ENCODE assay signal across 12 mouse cellular contexts in genomic region chr6:38771061-38771667, GRCm38 (mm10).
DNase-seq lines count a peak whose midpoint lies in the region; ATAC-seq and TF ChIP-seq lines count a peak whose summit lies in the region.
"Had no signal": no experiment of that assay in that cellular context is flagged by ENCODE, and none has a peak within 500 bp of the region (broad histone marks: within the 10 kb centered on the region; RNA-seq: fewer than 3 reads in every experiment).

No protein-coding gene starts in this region.

- no peak for DNase-seq in kidney, adult 11 months
- peak; percentile 39 for DNase-seq in adipocyte (ENCODE audit: low spot score)
- DNase-seq in lung, postnatal 14 days = peak; percentile 31
- DNase-seq in cerebellum, adult 9-10 months = no peak
- no peak for DNase-seq in adrenal gland, adult 8-10 months
- DNase-seq: adrenal gland, adult 2 months; cerebellum, adult 11 months had no signal

- TF ChIP-seq POLR2A in embryonic fibroblast, embryonic 13.5 days (IDR thresholded peaks at IDR 0.05; ENCODE audit: low read depth, low read length) = no peak

- H3K9me3 ChIP-seq in kidney, embryonic 15.5 days (replicated peaks) = no peaks in the 10 kb centered on the region
- H3K9me3 ChIP-seq in midbrain, embryonic 13.5 days = no peaks in the 10 kb centered on the region

- peak overlapping the region; percentile 24 for H3K27ac ChIP-seq in kidney, embryonic 15.5 days
- 0 out of 2 replicates have a peak overlapping the region, but pooled peaks have one; percentile 30 for H3K27ac ChIP-seq in embryonic fibroblast, embryonic 13.5 days (ENCODE audit: insufficient read depth, low read length)
- no peak overlapping the region for H3K27ac ChIP-seq in midbrain, embryonic 13.5 days

- ATAC-seq in kidney, embryonic 15.5 days (replicated peaks; ENCODE audit: low FRiP score) = no peak; the same call in 1 of the 2 replicates
- ATAC-seq in midbrain, embryonic 13.5 days = no peak
- ATAC-seq: forebrain, embryonic 14.5 days had no signal

- peaks cover 10% of the 10 kb centered on the region for H3K36me3 ChIP-seq in kidney, embryonic 15.5 days
- peaks cover 15% of the 10 kb centered on the region; the same call in 1 of the 2 replicates for H3K36me3 ChIP-seq in midbrain, embryonic 13.5 days

- H3K4me2 ChIP-seq in kidney, embryonic 15.5 days = no peak overlapping the region
- H3K4me2 ChIP-seq in midbrain, embryonic 13.5 days (replicated peaks) = no peak overlapping the region

- H3K27me3 ChIP-seq in kidney, embryonic 15.5 days = no peaks in the 10 kb centered on the region
- H3K27me3 ChIP-seq in midbrain, embryonic 13.5 days = no peaks in the 10 kb centered on the region

- no peak overlapping the region for H3K4me3 ChIP-seq in kidney, embryonic 15.5 days (replicated peaks)
- no peak overlapping the region for H3K4me3 ChIP-seq in embryonic fibroblast, embryonic 13.5 days (ENCODE audit: insufficient read depth, low read length)
- H3K4me3 ChIP-seq in midbrain, embryonic 13.5 days (replicated peaks) = no peak overlapping the region
- H3K4me3 ChIP-seq: myocyte had no signal

- no peak for TF ChIP-seq CTCF in embryonic fibroblast, embryonic 13.5 days (IDR thresholded peaks at IDR 0.05; ENCODE audit: borderline replicate concordance, insufficient read depth, low read length)

- H3K9ac ChIP-seq in kidney, embryonic 15.5 days = no peak overlapping the region
- H3K9ac ChIP-seq in midbrain, embryonic 13.5 days (replicated peaks) = no peak overlapping the region

- peaks cover 13% of the 10 kb centered on the region for H3K4me1 ChIP-seq in kidney, embryonic 15.5 days
- no peaks in the 10 kb centered on the region; the same call in 1 of the 2 replicates for H3K4me1 ChIP-seq in embryonic fibroblast, embryonic 13.5 days (ENCODE audit: control insufficient read depth, insufficient read depth, low read length)
- no peaks in the 10 kb centered on the region for H3K4me1 ChIP-seq in midbrain, embryonic 13.5 days (replicated peaks)

- 51% methylated on average over 4 of the region's 4 CpGs for WGBS in kidney, embryonic 15.5 days
- 73% methylated on average over 4 of the region's 4 CpGs for WGBS in midbrain, embryonic 13.5 days

Comparison
In these comparisons a context has a peak if more than half of its experiments do, and no peak if none do; other contexts are left out.
1. DNase-seq: peak in adipocyte (single experiment) and lung, postnatal 14 days (single experiment); none in kidney, adult 11 months (single experiment), cerebellum, adult 9-10 months (single experiment) and adrenal gland, adult 8-10 months (single experiment).